Mouse (Mus musculus) testis, postnatal 10 days (tissue): ENCODE results near the gene Setd5.
A peak's percentile ranks its signal among the peaks of the same experiment; 100 is the strongest.

Experiments used
- DNase-seq: peaks from one replicate; pipeline ENCODE4 v3.0.0; 2021; ENCODE audit warnings: low spot score

Setd5 gene

DNA sequence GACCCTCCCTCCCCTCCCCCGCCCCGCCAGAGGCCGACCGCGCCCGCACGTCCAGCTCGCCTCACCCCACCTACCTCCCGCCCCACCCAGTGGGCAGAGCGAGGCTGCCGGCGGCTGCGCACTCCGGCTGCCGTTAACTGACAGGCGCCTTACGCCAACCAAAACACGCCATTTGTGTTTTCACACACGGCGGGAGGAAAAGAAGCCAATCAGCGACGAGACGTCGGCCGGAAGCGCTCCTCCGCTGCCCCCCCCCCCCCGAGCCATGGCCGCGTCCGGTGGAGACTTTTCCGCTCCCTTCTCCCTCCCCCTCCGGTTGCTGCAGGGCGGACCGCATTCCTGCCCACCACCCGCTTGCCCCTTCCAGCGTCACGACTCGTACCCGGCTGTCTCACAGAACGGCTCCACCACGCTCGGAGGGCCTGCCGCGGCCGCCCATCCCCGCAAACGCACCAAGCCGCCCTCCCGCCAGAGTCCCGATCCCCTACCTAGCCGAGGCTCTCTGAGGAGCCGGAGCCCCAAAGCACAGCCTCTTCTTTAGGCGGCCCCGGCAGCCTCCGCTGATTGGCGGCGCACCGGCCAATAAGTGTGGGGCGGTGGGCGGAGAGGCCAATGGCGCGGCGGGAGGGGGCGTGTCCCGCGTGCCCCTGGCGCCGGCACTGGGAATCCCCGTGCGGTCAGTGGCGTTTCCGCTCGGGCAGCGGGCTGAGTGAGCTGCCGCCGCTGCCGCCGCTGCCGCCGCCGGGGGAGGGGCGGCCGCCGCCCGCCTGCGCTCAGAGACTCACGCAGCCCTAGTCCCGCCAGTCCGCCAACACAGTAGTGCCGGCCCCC is at the start of gene Setd5:
Gene Setd5 (plus strand): TSS at position 680 of the 831 bp plus-strand sequence.
- peak; percentile 99 for DNase-seq

DNA sequence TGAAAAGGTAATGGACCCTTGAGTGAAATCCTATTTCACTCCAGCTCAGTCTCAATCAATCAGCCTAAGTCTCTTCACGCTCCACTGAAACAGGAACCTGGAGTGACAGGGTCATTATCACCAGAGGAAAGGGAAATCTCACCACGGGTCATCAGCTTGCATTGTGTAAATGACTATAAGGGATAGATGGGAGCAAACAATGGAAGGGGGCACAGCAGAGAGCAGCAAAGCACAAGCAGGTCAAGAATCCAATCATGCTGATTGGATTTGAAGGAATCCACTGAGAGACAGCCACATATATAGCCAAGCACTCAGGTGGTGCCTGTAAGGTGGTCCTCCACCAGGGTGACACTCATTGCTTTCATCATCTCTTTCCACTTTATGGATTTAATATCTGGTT is 49.7 kb upstream of the Setd5 start:
- DNase-seq = no peak

DNA sequence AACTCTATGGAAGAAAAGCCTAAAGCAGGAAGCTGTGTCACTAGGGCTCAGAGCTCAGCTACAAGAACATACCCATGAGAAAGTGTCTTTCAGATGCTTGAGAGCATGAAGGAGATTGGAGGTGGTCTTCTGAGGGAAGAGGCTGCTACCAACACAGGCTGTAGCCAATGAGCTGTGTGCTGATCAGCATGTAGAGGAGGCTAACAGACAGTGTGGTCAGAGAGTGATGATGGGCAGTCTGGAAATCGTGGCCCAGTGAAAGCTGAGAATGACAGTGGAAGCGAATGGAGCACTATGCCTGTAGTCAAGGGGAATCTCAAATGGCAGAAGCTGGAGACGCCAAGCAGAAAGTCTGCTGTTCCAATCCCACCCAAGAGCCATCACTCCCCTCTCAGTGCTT is 48.2 kb upstream of the Setd5 start:
- no peak for DNase-seq

DNA sequence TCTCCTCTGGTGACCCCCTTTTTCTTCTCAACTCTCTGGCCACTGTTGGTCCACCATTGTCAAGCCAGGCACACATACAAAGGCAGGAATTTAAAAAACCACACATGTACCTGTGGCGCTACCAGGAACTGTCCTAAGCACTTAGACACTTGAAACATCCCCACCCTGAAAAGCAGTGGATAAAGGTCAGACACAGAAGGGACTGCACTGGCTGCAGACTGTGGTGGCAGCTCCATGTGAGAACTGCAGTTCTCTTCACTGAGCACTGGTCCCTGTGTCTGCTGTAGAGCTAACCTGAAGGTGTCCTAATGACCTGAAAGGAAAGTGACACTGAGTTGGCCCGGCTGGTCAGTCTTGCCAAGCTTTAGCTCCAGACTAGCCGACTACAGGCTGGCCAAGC is 46.6 kb upstream of the Setd5 start:
- DNase-seq = no peak

DNA sequence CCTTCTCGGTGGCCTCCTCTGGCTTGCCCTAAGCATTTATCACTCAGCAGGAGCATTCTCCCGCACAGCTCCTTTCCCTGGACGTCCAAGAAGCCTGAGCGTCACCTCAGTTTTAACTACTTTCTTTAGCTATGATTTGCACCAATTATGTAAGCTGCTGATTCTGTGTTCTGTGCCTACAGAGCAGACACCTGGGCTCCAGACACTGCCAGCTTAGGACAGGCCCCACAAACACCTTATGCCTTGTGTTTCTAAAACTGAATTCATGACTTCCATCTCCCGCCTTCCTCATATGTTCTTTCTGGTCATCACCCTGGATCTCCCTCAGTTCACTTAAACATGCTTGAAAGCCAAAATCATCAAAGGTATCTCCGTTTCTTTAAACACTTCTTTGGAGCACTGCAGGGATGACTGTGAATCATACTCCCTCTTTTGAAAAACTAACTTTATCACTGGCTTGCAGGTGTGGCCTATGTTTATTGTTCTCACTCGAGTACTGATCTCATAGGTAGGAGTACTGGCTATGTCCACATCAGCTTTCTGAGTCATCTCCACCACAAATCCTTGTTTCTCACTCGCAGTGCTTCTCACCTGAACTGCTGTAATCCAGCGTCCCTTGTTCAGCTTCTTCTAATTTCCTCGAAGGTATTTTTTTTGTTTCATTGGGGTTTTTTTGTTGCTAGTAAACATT is 46.0 kb upstream of the Setd5 start:
- no peak for DNase-seq

DNA sequence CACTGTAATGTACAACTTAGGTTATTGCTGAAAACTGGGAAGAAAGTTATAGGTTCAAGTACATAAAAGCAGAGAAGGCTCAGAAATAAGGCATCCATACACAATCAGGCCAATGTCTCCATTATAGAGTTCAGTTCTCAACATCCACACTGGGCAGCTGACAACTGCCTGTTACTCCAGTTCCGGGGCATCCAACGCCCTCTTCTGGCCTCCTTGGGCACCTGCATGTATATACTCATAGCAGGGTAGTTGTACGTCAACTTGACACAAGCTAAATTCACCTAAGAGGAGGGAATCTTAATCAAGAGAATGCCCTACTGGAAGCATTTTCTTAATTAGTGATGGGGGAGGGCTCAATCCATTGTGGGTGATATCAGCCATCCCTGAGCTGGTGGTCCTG is 45.0 kb upstream of the Setd5 start:
- DNase-seq = no peak

DNA sequence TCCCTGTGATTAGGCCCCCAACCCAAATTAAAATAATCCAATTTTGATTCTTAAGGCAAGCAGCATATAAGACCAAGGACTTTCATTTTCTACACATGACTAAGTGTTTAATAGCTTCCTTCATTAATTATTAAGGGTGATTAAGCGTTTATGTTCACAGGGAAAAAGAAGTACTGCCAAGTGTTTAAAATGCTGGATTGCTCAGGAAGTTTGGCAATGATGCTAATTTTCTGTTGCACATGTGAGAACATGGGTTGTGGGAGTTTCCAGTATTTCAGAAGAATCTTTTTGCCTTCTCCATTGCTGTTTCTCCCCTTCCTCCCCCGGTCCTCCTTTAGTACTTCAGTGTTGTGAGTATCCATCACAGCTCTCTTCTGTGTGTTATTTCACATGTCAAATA is 44.0 kb upstream of the Setd5 start:
- DNase-seq = no peak

DNA sequence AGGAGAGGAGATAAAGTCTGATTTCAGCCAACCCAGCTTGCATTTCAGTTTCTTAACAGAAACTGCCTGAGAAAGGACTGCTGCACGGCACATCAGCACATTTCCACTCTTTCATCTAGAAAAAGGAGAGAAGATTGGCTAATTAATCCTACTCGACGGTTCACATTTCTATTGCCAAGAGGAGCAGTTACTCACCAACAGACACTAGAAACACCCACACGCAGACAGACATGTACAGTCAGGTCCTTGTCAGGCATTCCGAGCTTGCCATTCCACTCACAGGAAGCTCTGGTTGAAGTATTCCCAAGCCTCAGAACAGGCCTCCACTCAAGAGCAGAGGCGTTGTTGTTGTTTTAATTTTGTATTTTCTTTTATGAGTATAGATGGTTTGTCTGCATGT is 42.7 kb upstream of the Setd5 start:
- no peak for DNase-seq

DNA sequence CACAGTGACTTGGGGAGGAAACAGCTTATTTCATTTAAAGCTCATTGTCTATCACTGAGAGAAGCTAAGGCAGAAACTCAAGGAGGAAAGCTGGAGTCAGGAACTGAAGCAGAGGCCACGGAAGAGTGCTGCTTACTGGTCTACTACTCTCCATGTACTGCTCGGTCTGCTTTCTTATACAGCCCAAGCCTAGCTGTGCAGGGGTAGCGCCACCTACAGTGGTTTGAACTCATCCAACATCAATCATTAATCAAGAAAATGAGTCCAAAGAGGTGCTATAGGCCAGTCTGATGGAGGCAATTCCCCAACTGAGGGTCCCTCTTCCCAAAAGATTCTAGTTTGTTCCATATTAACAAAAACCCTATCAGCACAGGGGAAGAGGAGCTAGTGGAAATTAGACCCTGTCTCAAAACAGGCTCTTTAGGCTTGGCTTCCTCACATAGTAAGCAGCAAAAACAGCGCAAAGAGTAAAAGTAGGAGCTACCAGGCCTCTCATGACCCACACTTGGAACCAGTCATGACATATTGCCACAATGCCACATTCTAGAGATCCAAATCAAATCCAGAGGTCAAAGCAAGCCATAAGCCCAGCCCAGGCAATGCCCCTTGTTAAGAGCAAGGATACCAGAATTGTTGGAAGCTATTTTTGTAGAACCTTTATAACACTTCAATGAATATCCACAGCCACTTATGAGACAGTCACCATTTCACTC is 40.5 kb upstream of the Setd5 start:
- DNase-seq = no peak

DNA sequence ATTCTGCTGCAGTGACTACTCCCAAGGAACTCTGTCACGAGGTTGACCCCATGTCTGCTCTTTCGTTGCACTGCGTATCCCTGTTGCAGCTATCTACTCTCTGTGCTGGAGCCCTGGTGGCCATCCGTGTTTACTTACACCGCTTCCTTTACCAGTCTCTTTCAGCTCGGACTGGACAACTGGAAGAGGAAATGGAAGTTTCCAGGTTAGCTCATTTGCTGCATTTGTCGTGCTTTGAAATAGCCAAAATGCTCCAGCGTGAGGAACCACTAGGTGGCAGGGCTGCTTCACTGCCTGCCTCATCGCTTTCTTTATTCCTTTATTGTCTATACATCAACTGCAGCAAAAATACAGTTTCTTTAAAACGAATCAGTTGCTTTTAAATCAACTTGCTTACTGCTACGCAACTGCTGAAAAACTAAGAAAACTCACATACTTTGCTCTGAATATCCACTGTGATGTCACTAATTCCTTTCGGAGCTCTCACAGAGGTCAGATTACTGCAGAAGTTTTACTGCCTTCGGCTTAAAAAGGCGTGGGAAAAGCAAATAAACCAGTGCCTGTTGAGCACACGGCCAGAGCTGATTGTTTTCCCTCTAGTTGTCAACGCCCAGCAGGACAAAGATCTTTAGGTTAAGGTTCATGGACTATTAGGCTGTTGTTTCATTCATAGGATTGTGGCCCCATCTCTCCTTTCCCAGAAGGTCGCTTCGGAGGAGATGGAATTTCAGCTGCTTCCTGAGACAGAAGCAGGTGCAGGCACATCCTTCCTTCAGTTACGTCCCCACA is 39.0 kb upstream of the Setd5 start:
- peak; percentile 71 for DNase-seq

DNA sequence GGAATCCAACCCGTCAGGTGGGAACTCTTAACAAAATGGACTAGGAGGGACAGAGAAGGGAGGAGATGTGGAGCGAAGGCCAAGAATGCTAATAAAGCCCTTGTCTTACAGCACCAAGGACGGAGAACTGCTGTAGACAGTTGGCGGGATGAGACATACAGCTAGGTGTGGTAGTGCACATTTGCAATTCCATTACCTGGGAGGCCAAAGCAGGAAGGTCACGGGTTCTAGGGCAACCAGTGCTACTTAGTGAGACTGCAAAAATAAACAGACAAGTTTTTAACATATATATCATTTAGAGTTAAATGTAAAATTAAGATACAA is 38.5 kb upstream of the Setd5 start:
- no peak for DNase-seq

DNA sequence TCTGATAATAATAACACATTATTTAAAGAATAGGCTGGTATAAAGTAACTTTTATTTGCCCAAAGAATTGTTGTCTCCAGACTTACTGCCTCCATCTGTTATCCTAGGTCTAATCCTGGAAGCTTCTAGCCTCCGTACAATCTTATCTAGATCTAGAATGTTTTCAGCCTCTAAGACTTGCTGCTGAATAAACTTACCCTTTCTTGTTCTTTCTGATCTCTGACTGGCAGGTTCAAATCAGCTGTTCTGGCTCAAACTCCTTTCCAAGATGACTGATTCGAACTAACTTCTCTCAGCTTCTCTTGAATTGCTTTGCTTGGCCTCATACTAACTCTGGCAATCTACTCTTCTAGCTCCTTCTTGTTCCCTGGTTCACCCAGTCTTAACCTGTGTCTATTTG is 36.8 kb upstream of the Setd5 start:
- no peak for DNase-seq

DNA sequence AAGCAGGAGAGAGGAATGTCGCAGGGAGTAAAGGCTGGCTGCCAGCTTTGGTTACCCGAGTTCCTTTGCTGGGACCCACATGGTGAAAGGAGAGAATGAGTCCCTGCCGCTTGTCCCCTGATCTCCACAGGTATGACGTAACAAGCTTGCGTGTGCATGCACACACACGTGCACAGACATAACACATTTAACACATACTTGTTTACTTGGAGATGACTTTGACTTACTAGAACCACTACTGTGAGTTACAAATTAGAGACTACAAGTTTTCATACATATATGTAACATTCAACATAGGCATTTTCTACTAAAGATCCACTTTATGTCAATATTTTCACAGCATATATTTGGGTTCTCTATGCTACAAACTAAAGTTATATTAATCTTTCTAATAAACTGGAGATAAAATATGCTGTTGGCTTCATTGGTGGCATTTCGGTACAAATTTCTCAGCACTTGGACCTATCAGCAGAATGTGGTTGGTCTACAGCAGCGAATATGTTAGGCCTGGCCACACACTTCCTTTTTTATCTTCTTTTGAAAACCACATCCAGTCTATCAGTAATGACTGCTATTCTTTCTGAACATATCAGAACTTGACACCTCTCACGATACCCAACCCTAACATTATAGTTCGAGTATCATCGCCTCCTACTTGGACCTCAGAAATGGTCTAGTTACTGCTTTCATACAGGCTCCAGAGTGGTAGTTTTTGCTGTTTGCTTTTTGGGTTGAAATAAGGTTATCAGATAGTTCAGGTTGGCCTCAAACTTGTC is 35.8 kb upstream of the Setd5 start:
- DNase-seq = no peak

DNA sequence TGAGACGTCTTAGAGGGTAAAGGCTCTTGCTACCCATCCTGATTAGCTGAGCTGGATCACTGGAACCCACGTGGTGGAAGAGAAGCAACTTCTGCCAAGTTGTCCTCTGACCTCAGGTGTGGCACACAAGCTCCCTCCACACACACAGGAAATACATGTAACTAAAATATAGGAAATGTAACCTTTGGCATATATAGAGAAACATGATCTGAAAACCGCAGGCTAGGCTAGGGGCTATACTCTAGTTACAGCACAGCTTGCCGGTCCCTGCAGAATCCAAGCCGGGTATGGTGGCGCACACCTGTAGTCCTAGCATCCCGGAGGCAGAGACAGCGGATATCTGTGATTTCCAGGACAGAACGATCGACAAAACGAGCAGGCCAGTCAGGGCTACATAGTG is 31.6 kb upstream of the Setd5 start:
- no peak for DNase-seq

DNA sequence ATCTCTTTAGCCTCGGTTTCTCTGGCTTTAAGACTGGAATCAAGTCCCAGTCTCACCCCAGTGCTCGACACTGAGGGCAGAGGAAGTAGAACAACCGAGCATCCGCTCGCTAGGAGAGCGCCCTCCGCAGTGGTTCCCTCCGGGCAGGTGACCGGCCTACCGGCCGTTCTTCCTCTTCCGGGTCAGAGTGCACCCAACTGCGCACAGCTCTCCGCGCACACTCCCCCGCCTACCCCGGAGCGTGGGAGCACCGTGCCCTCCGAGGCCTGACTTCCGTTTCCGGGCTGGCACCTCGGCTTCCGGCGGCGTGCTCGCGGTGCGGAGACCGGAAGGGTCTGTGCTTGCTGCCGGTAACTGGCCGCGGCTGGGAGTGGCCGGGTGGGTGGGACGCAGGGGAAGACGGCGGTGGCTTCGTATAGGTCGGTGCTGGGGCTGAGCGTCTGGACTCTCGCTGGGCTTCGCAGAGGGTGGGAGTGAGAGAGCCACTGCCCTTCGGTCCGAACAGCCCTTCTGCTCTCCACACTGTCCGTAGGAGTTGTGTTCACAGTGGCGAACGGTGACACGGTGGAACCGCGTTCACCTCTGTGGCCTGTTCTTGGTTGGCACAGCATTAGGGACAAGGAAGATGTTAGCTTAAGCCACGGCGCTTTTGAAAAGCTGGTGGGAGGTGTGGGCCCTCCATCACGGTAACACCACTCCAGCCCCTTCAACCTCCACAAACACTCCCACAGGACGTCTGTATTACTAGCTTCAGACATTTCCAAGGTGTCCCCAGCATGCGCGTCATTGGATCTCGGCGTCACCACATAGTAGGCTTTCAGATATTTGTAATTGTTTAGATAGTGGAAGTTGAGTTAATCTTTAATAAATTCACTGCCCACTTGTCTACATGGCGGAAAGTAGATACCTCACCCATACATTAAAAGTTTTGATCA is 30.9 kb upstream of the Setd5 start, which contains the start of gene Thumpd3:
Gene Thumpd3 (plus strand): TSS at position 185 of the 935 bp plus-strand sequence.
- DNase-seq = peak; percentile 98

DNA sequence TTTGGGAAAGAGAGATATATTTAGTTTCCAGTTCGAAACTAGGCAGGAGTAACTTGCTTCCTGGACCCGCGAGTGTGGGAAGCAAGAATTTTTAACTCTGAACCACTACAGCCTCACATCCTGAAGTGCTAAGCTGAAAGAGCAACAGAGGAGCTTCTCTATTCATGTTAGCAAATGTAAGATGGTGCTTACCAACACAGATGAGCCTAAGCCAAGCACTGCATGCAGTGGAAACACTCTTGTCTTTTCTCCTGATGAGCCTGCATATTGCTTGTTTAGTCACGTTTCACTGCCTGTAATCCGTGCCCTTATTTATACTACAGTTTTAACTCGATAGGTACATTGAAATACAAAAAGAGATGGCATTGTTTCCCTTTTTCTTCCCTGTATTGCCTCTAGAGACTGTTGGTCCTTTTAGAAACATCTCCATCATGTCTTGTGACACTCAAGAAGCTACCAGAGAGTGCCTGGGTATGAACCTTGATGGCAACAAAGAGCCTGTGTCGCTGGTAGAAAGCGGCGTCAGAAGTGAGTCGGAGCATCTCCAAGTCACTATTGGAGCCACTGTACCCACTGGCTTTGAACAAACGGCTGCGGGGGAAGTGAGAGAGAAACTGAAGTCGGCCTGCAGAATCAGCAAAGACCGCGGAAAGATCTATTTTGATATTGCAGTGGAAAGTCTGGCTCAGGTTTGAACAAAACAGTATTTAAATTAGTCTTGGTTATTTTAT is 30.0 kb upstream of the Setd5 start:
- no peak for DNase-seq

DNA sequence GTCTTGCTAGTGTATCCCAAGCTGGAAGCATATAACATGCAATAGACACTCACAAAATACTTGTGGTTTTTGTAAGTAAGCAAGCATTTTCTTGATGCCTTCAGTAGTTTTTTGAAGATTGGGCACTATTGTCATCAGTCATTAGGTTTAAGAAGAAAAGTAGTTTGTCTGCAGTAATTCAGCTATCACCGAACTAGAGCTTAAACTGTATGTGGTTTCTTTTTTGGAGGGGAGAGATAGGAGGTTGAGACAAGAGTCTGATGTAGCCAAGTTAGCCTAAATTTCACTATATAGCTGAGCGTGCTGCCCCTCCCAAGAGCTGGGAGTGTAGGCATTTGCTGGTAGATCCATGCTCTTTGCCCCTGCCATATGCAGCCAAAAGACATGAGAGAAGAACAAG is 28.8 kb upstream of the Setd5 start:
- no peak for DNase-seq

DNA sequence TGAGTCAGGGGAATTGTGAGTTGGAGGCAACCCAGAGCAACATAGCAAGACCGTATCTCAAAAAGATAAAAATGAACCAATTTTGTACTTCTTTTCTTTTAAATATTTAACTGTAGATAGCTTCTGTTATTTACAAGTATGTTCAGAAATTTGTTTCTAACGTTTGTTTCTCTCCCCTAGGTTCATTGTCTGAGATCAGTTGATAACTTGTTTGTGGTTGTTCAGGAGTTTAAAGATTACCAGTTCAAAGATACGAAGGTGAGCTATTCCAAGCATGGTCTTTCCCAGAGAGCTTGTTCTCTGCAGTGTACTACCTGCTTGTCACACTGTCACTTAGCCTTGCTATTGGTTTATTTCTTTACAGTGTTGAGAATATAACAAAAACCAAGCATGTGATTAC is 28.0 kb upstream of the Setd5 start:
- no peak for DNase-seq

DNA sequence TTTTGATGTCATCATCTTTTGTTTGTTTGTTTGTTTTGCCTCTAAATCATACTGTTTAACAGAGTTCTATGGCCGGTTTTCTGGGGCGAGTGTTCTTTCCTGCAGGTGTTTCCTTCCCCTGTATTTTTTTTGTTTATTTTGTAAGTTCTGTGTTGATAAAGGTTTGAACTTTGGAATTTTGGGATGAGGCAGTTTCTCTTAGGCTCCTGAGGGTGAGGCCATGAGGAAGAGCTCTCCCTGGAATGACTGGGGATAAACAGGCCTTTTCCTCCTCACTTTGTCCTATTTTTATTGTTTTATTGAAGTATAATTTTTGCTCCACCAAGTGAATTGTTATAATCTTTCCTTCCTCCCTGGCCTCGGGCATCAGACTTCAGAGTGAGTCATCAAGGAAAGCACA is 24.2 kb upstream of the Setd5 start:
- no peak for DNase-seq
